Mouse (Mus musculus): ENCODE data around the gene Nodal. TPM values are rescaled to one million over a fixed set of nuclear protein-coding genes. Genes with fewer than 3 reads are reported as not detected.
A peak's percentile ranks its signal among the peaks of the same experiment; 100 is the strongest.

Nodal gene
- total and polyA plus RNA-seq, 3 experiments: 0.13 TPM; not detected in 2

DNA sequence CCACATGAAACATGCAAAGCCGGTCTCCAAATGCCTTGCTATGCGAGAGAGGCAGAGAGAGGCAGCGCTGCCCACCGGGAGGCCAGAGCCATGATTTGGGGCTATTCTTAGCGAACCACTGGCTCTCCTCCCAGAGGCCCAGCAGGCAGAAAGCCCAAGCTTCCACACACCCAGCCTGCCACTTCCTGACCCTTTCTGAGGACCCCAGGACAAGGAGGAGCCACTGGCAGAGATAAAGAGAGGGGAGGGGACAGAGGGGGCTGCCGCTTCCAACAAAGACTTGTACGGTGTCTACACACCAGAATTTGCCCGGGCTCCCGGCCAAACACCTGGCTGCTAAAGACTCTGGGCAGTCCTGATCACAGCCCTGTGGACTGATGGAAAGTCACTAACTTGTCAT, 37.6 kb upstream of the Nodal start:
- H3K9me3 ChIP-seq (replicated peaks; ENCODE audit: low read length): no peaks in the 10 kb centered on the region
- no peak overlapping the region for H3K4me2 ChIP-seq (ENCODE audit: insufficient read depth, low read depth, poor library complexity, severe bottlenecking)
- peaks cover 7 to 32% of the 10 kb centered on the region in 2 experiments for H3K4me1 ChIP-seq (ENCODE audit: control insufficient read depth in 1 of 2, insufficient read depth in 2 of 2)
- no peak overlapping the region for H3K4me3 ChIP-seq (replicated peaks in 1 of 3; ENCODE audit: low read depth in 2 of 3, low read length in 2 of 3, poor library complexity in 1 of 3)
- H3K9ac ChIP-seq (ENCODE audit: insufficient read depth, low read depth): no peak overlapping the region
- no peak for DNase-seq (ENCODE audit: extremely low read depth)
- no peaks in the 10 kb centered on the region for H3K36me3 ChIP-seq (replicated peaks in 1 of 2; ENCODE audit: control insufficient read depth in 1 of 2, insufficient read depth in 1 of 2, low read length in 1 of 2)
- no peak overlapping the region for H3K27ac ChIP-seq (ENCODE audit: insufficient read depth, low read depth)
- in situ Hi-C loops (cut with MboI; ENCODE audit: low pct_ligation_motif_present, low pct_unique_long_range_greater_than_20kb, low sequenced_read_pairs) (no loop called here), dilution Hi-C loops (cut with MboI; ENCODE audit: extremely low pct_ligation_motif_present, extremely low pct_unique_long_range_greater_than_20kb, low sequenced_read_pairs) (no loop called here)
- TF ChIP-seq GABPA (IDR thresholded peaks at IDR 0.05; ENCODE audit: insufficient replicate concordance, low read depth, low read length) (no peak), KAT2A (IDR thresholded peaks at IDR 0.05; ENCODE audit: insufficient replicate concordance, low read length) (no peak), ZKSCAN1 (IDR thresholded peaks at IDR 0.05; ENCODE audit: borderline replicate concordance, low read depth, low read length) (no peak), ETS1 (conservative IDR thresholded peaks at IDR 0.05; ENCODE audit: low read depth, low read length) (no peak), SIN3A (IDR thresholded peaks at IDR 0.05; ENCODE audit: low read length) (no peak), MAFK (IDR thresholded peaks at IDR 0.05; ENCODE audit: insufficient replicate concordance, low read length) (no peak), USF1 (IDR thresholded peaks at IDR 0.05; ENCODE audit: low read depth, low read length) (no peak), BHLHE40 (IDR thresholded peaks at IDR 0.05; ENCODE audit: low read depth, low read length) (no peak), MYC (IDR thresholded peaks at IDR 0.05; ENCODE audit: low read depth, low read length) (no peak), RAD21 (IDR thresholded peaks at IDR 0.05; ENCODE audit: low read depth, low read length) (no peak), ZMIZ1 (IDR thresholded peaks at IDR 0.05; ENCODE audit: low read depth, low read length) (no peak), HCFC1 (IDR thresholded peaks at IDR 0.05; ENCODE audit: low read depth, low read length) (no peak), EP300 (IDR thresholded peaks at IDR 0.05; ENCODE audit: low read length) (no peak), PAX5 (IDR thresholded peaks at IDR 0.05; ENCODE audit: low read length) (no peak), E2F4 (IDR thresholded peaks at IDR 0.05; ENCODE audit: insufficient replicate concordance, low read depth, low read length) (no peak), ZNF384 (IDR thresholded peaks at IDR 0.05; ENCODE audit: low read depth, low read length) (no peak)
- H3K79me2 ChIP-seq (replicated peaks; ENCODE audit: control insufficient read depth, extremely low read depth, insufficient read depth, poor library complexity, severe bottlenecking): no peaks in the 10 kb centered on the region
- peaks cover 19% of the 10 kb centered on the region for H3K27me3 ChIP-seq (replicated peaks)

DNA sequence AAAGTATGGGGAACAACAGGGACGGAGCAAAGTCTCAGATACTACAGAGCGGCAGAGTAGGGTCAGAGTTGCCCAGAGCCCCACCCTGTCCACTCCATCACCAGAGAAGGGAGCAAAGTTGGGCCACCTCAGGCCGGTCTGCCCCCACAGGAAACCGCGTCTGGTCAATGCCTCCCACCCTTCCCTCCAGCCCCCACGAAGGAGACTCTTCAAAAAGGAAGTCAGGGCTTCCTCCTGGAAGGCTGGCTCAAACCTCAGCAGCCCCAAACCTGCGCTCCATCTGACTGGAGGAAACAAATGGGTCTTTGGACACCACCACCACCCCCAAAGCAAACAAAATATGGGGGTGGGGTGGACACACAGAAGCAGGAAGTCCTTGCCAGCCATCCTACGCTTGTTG, 35.9 kb upstream of the Nodal start:
- Histone ChIP-seq H3K4me2 (ENCODE audit: insufficient read depth, low read depth, poor library complexity, severe bottlenecking) (peak overlapping the region; percentile 70; the same call in 1 of the 2 replicates), H3K4me1 (ENCODE audit: control insufficient read depth in 1 of 2, insufficient read depth in 2 of 2) (peaks cover 7 to 43% of the 10 kb centered on the region in 2 experiments), H3K9me3 (replicated peaks; ENCODE audit: low read length) (no peaks in the 10 kb centered on the region), H3K79me2 (replicated peaks; ENCODE audit: control insufficient read depth, extremely low read depth, insufficient read depth, poor library complexity, severe bottlenecking) (no peaks in the 10 kb centered on the region), H3K27me3 (replicated peaks) (peaks cover 19% of the 10 kb centered on the region), H3K9ac (ENCODE audit: insufficient read depth, low read depth) (no peak overlapping the region), H3K36me3 (replicated peaks in 1 of 2; ENCODE audit: control insufficient read depth in 1 of 2, insufficient read depth in 1 of 2, low read length in 1 of 2) (no peaks in the 10 kb centered on the region), H3K27ac (ENCODE audit: insufficient read depth, low read depth) (no peak overlapping the region), H3K4me3 (replicated peaks in 1 of 3; ENCODE audit: low read depth in 2 of 3, low read length in 2 of 3, poor library complexity in 1 of 3) (no peak overlapping the region)
- no peak for DNase-seq (ENCODE audit: extremely low read depth)
- no peak for TF ChIP-seq ZC3H11A (IDR thresholded peaks at IDR 0.05; ENCODE audit: low read depth, low read length)
- no peak for TF ChIP-seq MAX (IDR thresholded peaks at IDR 0.05; ENCODE audit: low read length)
- TF ChIP-seq MYC (IDR thresholded peaks at IDR 0.05; ENCODE audit: low read depth, low read length): no peak
- TF ChIP-seq POLR2A (IDR thresholded peaks at IDR 0.05; ENCODE audit: low read depth, low read length): no peak
- TF ChIP-seq MAZ (IDR thresholded peaks at IDR 0.05; ENCODE audit: low read depth, low read length): no peak
- no peak for TF ChIP-seq RCOR1 (conservative IDR thresholded peaks at IDR 0.05; ENCODE audit: low read depth, low read length)
- no peak for TF ChIP-seq NELFE (IDR thresholded peaks at IDR 0.05; ENCODE audit: low read depth, low read length)
- no peak for TF ChIP-seq HCFC1 (IDR thresholded peaks at IDR 0.05; ENCODE audit: low read depth, low read length)
- TF ChIP-seq GABPA (IDR thresholded peaks at IDR 0.05; ENCODE audit: insufficient replicate concordance, low read depth, low read length): no peak
- no peak for TF ChIP-seq CHD2 (IDR thresholded peaks at IDR 0.05; ENCODE audit: low read length)
- TF ChIP-seq TCF12 (IDR thresholded peaks at IDR 0.05; ENCODE audit: low read depth, low read length): no peak
- dilution Hi-C loops (cut with MboI; ENCODE audit: extremely low pct_ligation_motif_present, extremely low pct_unique_long_range_greater_than_20kb, low sequenced_read_pairs): no loop called here
- in situ Hi-C loops (cut with MboI; ENCODE audit: low pct_ligation_motif_present, low pct_unique_long_range_greater_than_20kb, low sequenced_read_pairs): no loop called here

Data from CH12.LX (cell line).